Mouse (Mus musculus) layer of hippocampus, adult 8-10 months (tissue): ENCODE results near the gene Zmiz1. TPM values are rescaled to one million over a fixed set of nuclear protein-coding genes. Genes with fewer than 3 reads are reported as not detected.

Experiments used
- DNase-seq, 2 experiments: peaks; one replicate each; pipeline ENCODE4 v3.0.0; 2022; ENCODE audit warnings: low spot score in 2 of 2
- total RNA-seq, 4 experiments: library from RNA; stranded (reverse); gene quantifications; 2 replicates each; pipeline ENCODE4 v1.2.4; 2022

Zmiz1 gene
- total RNA-seq: 100 to 1,000 TPM in 1 of 4 experiments, 10 to 100 TPM in 3; 77.0 to 102 (median 92.7) TPM

- DNase-seq: peak; percentile 75 to 86
These were observed at the start of gene Zmiz1 for GRCm38 (mm10) chr14:25459016-25459393. TSS of gene Zmiz1 (plus strand) at chr14:25459185.

GRCm38 (mm10) chr14:25411848-25412527 lies 47.0 kb upstream of the Zmiz1 start:
- DNase-seq: no peak

- no peak for DNase-seq
These were observed 46.2 kb upstream of the Zmiz1 start for GRCm38 (mm10) chr14:25412811-25413210.

GRCm38 (mm10) chr14:25413510-25413909 lies 45.5 kb upstream of the Zmiz1 start:
- no peak for DNase-seq

GRCm38 (mm10) chr14:25414115-25414514 lies 44.9 kb upstream of the Zmiz1 start:
- no peak for DNase-seq

GRCm38 (mm10) chr14:25420001-25420690 lies 38.8 kb upstream of the Zmiz1 start:
- no peak for DNase-seq

- DNase-seq: no peak
These were observed 38.0 kb upstream of the Zmiz1 start for GRCm38 (mm10) chr14:25420987-25421386.

GRCm38 (mm10) chr14:25421596-25422001 lies 37.4 kb upstream of the Zmiz1 start:
- DNase-seq: peak; percentile 72 to 73

- no peak for DNase-seq
These were observed 36.0 kb upstream of the Zmiz1 start for GRCm38 (mm10) chr14:25422946-25423345.

GRCm38 (mm10) chr14:25423721-25424443 lies 35.1 kb upstream of the Zmiz1 start:
- DNase-seq: no peak

- no peak for DNase-seq
These were observed 20.7 kb upstream of the Zmiz1 start for GRCm38 (mm10) chr14:25438255-25438654.

GRCm38 (mm10) chr14:25440116-25440515 lies 18.9 kb upstream of the Zmiz1 start:
- DNase-seq: no peak

- DNase-seq: no peak
These were observed 18.2 kb upstream of the Zmiz1 start for GRCm38 (mm10) chr14:25440777-25441176.

- DNase-seq: no peak
These were observed 17.5 kb upstream of the Zmiz1 start for GRCm38 (mm10) chr14:25441469-25441868.

- no peak for DNase-seq
These were observed 16.3 kb upstream of the Zmiz1 start for GRCm38 (mm10) chr14:25442676-25443075.

GRCm38 (mm10) chr14:25447136-25447775 lies 11.7 kb upstream of the Zmiz1 start:
- DNase-seq: no peak

- no peak for DNase-seq
These were observed 10.5 kb upstream of the Zmiz1 start for GRCm38 (mm10) chr14:25448471-25448870.

GRCm38 (mm10) chr14:25451099-25451667 lies 7.8 kb upstream of the Zmiz1 start:
- no peak for DNase-seq

GRCm38 (mm10) chr14:25451699-25452632 lies 7.0 kb upstream of the Zmiz1 start:
- no peak for DNase-seq

GRCm38 (mm10) chr14:25452633-25453025 lies 6.4 kb upstream of the Zmiz1 start:
- no peak for DNase-seq
